Mouse (Mus musculus): ENCODE results near the gene Dync2li1.

The Dync2li1 gene

DNA sequence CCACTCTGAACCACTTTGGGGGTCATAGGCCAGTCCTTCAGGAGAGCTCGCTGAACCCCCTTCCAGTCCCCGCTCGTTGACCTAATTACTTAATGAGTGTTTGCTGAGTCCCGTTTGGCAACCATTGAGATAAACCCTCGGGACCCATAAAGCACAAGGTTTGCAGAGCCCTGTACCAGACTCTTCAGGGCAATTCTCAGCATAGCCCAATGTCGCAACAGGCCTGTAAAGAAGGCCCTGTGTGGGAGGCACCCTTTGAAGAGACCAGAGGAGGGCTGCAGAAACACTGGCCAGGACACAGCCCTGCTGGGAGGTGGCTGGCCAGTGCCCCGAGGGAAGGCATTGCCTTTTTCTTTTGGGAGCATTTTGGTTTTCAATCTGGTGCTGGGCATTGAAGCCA lies 14.3 kb upstream of the Dync2li1 start:
- DNase-seq: no peak

DNA sequence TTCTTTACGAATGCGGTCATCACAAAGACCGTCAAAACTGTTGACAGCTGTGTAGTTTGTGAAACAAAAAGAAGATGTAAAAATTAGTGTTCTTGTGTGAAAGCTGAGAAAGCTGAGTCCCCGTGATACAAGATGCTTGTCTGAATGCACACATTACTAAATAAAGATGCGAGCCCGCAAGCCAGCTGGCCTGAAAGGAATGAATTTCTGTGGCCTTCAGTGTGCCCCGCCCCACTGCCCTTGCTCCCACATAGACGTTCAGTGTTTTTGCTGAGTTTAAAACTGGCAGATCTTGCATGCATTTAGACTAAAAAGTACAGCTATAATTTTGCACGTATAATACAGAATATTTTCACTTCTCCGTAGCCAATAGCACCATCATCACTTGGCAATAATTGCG lies 10.5 kb upstream of the Dync2li1 start:
- no peak for DNase-seq

DNA sequence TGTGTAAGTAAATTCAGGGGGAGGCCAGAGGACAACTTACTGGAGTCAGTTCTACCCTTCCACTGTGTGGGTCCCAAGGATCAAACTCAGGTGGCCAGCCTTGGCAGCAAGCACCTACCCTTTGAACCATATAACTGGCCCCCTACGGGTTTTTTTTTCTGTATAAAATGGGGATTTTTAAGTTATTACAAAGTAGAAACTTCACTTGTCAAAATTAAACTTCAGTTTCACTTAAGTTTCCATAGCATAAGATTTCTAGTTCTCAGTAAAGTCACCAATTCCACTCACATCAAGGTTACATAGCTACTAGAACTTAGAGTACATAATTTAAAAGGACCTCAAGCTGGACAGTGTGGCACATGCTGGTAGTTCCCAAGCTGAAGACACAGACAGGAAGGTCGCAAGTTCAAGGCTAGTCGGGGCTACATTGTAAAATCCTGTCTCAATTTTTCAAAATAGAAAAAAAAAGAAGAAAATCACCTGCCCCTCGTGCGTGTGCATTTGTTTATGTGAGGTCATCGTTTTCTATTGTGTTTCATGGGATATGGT lies 9.7 kb upstream of the Dync2li1 start:
- DNase-seq: no peak

DNA sequence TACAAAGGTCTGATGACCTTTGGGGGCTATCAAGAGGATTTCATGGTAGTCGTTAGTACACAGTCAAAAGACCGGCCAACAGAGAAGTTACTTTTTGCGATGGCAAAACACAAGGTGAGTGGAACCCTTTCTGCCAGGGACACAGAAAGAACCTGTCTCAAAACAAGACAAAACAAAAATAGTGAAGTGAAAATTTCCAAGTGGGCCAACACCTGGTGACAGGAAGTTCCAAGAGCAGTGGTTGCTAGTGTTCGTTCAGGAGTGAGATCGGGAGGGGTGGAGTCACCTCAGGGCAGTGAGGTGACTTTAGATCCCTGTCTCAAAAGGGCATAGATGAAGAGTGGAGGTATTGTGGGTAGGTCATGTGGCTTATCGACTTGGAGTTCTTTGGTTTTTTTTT lies 8.3 kb upstream of the Dync2li1 start:
- DNase-seq: no peak

DNA sequence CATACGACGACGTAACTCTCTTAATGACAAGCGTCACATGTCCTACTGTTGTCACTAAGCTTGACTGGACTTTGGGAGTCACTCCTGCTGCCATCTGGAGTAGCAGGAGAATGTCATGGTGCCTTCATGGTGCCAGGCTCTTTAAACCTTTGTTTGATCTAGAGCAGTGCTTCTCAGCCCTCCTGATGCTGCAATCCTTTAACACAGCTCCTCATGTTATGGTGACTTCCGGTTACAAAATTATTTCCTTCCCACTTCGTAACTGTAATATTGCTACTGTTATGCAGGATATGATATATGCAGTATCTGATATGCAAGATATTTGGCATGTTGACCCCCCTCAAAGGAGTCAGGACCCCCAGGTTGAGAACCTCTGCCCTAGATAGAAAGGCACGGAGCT lies 7.2 kb upstream of the Dync2li1 start:
- no peak for DNase-seq

DNA sequence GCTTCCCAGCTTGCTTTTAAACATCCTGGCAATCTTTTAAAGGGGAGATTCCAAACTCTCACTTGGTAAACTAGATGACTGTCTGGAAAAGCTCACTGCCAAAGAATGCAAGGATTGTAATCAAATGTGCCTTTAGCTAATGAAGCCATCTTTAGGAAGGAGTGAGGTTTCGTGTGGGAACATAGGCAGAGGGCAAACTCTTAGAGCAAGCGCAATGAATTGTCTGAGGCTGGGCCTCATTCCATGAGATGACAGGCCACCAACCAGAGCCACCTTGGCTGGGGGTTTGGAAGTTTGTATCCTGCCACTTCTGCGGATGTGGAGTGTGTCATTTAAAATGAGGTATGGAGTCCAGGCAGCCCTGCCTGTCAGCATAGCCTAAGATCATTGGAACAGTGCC lies 6.2 kb upstream of the Dync2li1 start:
- DNase-seq: no peak

DNA sequence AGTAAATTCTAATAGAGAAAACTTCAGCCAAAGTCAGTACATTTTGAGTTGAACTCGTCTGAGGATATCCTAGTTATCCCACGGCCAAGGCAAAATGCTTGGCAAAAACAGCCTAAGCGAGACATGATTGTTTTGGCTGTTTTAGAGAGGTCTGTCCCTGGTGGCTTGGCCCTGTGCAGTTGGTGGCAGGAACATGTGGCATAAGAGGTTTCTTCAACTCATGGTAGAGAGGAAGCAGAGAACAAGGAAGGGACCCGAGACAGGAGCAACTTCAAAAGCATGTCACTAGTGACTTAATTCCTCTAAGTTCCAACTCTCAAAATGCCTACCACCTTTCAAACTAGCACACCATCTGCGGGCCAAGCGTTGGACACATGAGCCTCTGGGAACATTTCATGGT lies 5.7 kb upstream of the Dync2li1 start:
- DNase-seq: no peak

DNA sequence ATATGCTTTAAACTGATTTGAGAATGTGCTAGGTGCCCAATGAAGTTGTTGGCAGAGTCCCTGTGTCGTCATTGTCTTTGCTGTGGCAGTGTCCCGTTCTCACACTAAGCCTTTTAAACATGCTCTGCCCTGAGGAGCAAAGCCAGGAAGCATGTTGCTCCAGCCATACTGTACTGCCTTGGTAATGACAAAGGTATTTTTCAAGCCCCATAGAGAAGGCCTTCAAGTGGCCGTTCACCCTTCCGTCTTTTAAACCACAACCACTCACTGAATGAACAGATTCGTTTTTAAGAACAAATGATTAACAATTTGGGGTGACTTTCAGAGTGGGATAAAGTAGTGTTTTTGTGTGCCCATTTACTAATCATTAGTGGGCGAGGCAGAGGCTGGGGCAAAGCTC lies 5.1 kb upstream of the Dync2li1 start:
- no peak for DNase-seq

DNA sequence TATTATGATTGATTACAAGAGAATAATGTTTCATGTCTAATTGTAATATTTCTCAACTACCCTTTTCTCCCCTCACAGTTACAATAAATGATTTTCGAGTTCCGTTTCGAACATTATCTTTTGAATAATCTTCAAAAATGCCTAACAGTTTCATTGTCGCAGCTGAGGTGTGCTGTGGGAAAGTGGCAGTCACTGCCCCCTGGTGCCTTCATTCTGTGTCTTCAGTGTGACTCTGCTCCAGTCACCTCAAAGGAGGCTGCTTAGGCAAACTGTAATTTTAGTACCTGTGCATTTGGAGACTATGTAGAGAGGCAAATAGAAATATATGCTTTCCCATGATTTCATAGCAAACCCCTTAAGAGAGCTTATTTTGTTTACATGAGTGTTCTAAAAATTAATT lies 4.3 kb upstream of the Dync2li1 start:
- DNase-seq: no peak

DNA sequence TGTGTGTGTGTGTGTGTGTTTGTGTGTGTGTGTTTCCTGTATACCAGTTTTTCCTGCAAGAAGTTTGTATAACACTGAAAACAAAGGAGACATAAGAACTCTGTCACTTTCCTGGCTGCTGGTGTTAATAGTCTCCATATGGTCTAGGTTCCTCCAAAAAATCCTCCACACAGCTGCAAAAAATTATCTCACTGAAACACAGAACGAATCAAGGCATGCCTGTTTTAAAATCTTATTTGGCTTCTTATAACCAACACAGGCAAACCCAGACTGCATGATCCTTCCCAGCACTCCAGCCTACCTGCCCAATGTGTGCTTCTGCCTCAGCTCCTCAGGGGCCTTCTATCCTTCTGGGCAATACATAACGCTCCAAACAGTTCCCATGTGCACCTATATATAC lies 3.4 kb upstream of the Dync2li1 start:
- no peak for DNase-seq

DNA sequence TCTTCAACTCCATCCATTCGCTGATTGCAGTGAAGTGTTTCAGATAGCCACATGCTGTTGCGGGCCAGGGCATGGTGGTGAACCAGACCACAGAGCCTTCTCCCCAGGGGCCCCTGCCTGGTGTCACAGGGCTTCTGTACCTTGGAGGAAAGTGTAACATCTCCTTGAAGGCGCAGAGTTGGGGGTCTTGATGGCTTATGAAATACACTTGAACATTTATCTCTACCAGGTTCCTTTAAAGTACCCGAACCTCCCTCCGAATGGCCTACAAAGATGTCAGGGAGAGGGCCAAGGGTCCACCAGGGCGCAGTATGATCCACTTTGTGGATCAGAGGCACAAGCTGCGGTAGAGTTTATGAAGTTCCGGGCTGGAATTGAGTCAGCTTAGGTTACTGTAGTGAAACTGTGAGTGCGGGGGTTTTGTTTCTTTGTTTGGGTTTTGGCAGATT lies 585 bp downstream of the Dync2li1 start:
- peak; percentile 25 for DNase-seq

DNA sequence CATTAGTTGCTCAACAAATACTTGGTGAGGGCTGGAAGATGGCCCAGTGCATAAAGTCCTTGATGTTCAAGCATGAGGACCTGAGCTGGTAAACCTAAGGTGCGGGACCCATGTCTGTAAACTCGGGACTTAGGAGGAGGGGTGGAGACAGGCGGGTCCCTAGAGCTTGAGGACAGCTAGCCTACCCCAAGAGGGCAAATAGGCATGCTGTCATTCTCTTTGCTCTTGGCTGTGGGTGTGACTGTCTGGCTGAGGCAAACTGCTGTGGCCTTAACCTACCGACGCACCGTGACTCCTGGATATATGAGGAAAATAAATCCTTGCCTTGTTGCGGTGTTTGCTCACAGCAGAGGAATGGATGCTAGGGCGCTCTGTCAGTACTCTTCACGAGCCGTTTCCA lies 1.4 kb downstream of the Dync2li1 start:
- no peak for DNase-seq

DNA sequence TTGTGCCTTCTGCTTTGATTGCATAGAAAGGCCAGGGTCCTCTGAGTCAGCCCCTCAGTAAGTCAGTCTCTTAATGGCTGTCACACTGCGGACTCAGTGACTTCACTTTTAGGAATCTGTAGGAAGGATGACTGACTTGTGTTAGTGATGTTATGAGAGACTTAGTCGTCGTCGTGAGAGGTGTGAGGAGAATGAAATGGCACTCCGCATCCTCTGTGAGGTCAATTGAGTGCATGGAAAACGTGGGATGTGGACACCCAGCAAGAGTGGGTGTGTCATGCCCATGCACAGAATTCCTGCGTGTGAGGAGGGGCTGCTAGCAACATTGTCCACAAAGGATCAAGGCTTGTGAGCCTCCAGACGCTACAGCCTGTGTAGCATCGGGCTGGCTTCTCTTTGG lies 2.3 kb downstream of the Dync2li1 start:
- no peak for DNase-seq

DNA sequence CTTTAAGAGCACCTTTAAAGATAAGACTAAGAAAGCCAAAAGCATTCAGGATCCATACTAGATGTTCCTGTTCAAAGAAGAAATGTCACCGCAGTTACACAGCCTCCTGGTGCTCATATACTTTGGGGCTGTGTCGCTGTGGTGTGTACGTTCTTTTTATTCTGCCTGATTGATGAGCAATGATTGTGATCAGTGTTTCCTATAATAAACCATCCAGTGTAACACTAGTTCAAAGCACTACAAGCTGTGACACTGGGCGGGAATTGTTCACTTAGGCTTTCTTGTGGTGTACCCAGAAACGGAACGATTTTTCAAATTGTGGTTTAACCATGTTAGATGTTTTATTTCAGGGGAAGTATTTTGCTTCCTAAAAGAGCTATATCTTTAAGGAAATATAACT lies 5.5 kb downstream of the Dync2li1 start:
- DNase-seq: no peak

DNA sequence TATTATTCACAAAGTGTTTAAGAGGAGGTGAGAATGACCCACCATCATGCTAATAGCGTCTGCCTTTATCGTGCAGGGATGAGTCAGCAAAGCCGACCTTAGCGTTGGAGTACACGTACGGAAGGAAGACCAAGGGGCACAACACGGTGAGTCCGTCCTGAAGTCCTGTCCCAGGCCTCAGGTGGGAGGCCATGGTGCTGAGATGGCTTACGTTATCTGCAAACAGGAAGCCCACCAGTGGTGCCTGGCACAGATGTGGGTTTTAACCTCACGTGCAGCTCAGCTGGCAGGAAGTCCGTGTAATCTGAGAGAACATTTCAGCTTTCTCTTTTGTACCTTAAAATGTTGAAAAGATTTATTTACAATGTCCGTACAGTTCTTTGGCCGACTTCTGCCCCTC lies 7.1 kb downstream of the Dync2li1 start:
- no peak for DNase-seq

DNA sequence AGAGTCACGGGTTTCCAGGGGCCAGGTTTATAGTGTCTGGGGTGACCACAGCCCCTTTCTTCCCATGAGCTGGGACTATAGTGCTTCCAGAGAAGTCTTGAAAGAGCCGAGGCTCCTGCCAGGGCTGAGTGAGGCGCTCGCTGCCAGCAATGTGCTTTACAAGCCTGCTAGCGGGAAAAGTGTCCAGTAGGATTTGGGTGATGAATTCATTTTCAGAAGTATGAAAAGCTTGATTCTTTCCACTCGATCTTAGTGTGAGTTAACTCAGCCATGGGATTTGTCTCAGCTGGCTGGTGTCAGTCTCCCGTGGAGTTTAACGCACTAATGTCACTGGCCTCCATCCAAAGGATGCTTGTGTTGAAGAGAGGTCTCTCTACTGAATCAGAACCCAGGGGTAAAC lies 10.0 kb downstream of the Dync2li1 start:
- no peak for DNase-seq

DNA sequence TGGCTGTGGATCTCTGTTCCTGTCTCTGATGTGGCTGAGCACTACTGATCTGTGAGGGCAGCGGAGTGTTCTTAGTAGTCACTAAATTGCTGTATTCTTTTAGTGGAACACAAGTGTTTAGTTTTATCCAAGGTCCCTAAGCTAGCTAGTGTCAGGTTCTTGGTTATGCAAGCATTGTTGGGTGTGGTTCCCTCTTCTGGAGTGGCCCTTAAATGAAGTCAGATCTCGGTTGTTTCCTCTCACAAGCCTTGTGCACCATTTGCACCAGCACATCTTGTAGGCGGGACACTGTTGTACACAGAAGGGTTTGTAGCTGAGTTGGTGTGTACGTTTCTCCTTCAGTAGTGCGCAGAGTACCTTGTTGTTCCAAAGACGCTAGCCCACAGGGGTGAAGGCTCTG lies 11.7 kb downstream of the Dync2li1 start:
- DNase-seq: no peak

DNA sequence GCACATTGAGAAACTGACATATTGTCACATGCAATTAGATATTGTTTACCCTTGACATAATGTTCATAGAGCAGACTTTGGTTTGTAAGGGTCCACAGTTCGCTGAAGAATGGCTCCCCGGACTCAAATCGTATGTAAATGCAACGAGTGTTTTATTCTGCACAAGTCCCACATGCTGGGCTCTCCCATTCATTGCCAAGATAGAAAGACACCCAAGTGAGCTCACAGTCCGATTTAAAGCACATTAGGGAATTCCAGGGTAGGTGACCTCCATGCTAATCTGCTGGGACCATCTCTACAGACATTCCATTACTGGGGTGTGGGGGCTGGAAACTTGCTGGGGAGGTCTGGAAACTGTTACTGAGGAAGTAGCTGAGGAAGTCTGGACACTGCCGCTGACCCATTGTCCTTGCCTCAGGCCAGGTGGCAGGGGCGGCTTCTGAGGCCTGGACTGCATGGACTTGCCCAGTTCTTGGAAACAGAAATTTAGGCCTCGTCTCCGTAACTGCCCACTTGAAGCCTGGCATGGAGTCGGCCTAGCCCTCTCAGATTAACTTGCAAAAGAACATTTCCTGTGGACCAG lies 13.6 kb downstream of the Dync2li1 start:
- no peak for DNase-seq

DNA sequence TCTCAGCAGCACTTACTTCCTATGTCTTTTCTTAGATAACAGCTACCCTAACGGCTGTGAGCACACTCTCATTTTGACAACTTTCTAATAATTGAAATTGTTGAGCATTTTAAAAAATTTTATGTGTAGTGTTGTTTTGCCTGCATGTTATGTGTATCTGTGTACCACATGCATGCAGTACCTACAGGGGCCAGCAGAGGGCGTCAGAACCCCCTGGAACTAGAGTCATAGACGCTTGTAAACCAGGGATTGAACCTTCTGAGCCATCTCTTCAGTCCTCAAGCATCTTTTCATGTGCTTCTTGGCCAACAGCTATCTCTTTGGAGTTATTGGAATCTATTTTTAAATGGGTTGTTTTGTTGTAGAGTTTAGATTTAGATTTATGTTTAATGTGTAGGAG lies 15.6 kb downstream of the Dync2li1 start:
- no peak for DNase-seq

DNA sequence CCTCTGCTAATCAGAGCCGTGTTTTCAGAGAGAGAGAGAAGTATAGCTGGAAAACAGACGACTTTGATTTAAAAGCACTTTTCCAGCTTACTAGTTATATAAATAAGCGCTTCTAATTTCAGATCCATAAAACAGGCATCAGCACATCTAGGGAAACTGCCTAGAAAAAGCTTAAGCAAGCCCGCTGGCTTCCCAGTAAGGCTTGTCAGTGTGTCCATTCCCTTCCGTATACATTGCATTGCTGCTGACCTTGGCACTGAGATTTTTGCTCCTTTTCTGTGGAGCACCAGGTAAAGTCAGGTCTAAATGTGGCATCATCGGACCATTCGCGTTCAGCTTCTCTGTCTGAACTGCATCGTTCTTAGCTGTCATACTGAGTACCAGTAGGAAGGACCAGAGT lies 16.0 kb downstream of the Dync2li1 start:
- no peak for DNase-seq

DNA sequence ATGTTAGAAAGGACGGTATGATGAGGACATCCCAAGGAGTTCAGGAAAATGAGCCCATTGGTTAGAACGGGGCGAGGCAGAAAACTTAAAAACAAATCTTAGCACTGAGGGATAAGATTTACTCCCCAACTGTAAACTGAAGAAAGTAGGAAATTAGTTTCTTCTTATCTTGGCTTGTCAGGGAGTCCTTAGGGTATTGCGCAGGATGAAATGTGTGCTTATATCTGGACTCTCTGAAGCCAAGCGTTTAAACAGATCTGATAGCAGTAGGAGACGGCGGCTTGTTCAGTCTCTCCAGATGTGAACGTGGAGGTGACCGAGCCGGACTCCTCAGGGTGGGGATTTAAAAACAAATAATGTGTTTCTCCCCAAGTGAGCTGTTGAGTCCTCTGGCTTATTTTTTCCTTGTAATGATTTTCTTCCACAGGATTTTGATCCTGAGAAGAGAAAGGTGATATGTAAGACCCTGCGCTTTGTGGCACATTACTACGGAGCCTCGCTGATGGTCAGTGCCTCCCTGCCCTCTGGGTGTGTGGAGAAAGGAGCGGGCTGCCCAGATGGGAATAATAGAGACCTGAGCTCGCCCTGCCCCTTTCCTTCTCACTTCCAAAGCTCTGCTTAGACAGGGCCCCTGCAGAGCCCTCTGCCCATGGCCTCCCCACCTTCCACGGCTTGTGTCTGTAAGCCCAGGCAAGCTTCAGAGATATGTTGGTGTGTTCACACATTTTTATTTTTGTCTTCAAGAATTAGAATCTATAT lies 18.2 kb downstream of the Dync2li1 start:
- no peak for DNase-seq

DNA sequence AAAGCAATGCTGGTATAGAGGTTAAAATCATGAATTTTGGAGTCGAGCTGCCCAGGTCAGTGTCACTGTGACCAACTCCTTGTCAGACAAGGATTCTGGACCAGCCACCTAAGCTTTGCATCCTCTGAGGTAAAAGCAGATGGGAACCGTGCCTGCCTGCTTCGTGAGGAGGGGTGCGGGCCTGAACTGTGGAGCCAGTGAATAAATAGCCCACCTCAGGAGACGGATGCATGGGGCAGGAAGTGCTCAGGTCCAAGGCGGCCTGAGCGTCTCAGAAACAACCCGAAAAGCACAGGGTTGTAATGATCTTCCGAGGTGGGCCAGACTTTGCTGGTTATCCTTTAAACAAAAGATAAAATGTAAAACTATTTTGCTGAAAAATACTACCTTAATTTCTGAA lies 18.8 kb downstream of the Dync2li1 start:
- no peak for DNase-seq

DNA sequence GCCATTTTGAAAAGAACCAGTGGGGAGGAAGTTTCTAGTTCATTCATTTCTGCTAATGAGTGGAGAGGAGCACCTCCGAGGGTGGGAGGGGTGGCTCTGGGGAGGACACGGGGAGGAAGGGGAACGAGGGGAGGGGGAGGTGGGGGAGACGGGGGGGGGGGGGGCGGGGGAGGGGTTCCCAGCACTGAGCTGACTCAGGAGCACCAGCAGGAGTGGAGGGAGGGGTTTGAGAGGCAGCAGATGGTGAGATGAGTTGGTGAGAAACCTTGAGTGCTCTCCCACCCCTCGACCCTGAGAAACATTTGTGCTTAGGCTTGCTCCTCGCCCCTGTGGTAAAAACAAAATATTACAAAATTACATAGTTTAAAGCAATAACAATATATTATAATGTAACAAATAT lies 19.6 kb downstream of the Dync2li1 start:
- no peak for DNase-seq

DNA sequence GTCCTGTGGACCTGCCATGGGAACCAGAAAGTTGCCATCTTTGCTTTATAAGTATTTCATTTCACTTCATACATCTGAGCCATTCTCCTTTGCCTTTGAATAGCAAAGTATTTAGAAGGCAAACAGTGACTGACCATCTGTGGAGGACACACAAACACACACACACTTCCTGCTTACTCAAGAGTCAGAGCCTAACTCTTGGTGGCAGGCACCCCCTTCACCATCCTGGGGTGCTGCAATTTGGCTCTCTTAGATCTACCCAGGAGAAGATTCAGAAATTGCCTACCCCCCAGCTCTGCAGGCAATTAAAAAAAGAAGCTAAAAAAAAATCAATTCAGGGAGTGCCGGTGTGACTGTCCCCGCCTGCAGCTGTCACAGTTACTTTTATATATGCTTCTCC lies 20.2 kb downstream of the Dync2li1 start:
- DNase-seq: no peak

DNA sequence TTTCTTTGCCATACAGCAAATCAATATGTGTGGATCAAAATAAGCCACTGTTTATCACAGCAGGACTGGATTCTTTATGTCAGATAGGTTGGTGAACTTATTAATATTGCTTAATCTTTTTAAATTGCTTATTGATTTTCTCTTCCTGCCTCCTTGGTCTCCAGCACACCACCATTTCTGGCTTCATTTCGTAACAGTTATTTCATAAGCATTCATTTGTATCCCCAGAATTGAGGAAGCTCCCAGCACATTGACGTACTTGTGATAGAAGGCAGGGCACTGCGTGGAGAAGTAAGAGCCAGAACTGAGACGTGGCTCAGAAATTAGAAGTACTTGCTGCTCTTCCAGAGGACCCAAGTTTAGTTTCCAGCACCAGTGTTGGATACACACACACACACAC lies 21.3 kb downstream of the Dync2li1 start:
- no peak for DNase-seq
